Mouse (Mus musculus): ENCODE measurements around the gene Nudcd3. TPM values are rescaled to one million over a fixed set of nuclear protein-coding genes. Genes with fewer than 3 reads are reported as not detected.

The Nudcd3 gene
- polyA plus RNA-seq, 1 experiment from 2014 or later = 17.2 TPM

DNA sequence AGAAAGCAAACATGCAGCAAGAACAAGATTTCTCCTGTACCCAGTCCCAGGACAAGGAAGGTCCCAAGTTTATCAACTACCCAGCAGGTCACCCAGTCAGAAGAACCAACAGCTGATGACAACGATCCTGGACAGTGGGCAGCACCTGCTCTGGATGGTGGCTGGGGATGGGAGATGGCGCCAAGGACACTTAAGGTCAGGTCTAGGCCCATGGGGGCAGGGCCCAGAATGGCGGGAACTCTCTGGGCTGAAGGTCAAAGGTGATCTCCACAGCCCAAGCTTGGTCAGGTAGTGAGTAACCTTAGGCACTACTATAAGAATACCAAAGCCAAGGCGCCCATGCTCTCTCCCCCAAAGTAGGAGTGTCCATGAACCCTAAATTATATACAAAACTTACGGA, 138.3 kb downstream of the Nudcd3 start:
- WGBS = 78% methylated on average over 5 of the region's 5 CpGs
- no peaks in the 10 kb centered on the region for H3K4me1 ChIP-seq (replicated peaks; ENCODE audit: control insufficient read depth, insufficient read depth, low read length)
- no peak overlapping the region for H3K4me3 ChIP-seq (ENCODE audit: low read depth, low read length)
- H3K4me2 ChIP-seq (replicated peaks; ENCODE audit: low read depth) = no peak overlapping the region
- peaks cover 43% of the 10 kb centered on the region for H3K27me3 ChIP-seq (replicated peaks; ENCODE audit: control insufficient read depth, insufficient read depth, low read length)
- H3K36me3 ChIP-seq (ENCODE audit: control insufficient read depth, insufficient read depth) = no peaks in the 10 kb centered on the region
- ATAC-seq = no peak
- TF ChIP-seq CTCF (IDR thresholded peaks at IDR 0.05; ENCODE audit: low read depth) = no peak
- no peak overlapping the region for H3K27ac ChIP-seq (ENCODE audit: low read depth, low read length)
- H3K9ac ChIP-seq (ENCODE audit: low read depth, low read length) = no peak overlapping the region
- H3K9me3 ChIP-seq (ENCODE audit: control insufficient read depth) = no peaks in the 10 kb centered on the region

DNA sequence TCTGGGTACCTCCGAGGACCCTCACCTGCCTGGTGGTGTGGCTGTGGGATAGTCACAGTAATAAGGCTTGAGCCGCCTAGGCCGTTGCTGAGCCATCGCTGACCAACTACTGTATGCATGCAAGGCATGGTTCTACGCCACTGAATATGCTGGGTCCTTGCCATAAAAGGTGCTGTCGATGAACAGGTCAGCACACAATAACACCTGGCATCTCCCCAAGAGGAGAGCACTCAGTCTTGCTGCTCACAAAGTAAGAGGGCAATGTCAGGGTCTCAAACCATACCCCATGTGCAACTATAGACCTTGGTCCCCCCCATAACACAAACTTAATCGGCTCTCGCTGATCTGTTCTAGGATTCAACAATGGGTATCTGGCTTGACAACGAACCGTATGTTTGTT, 141.1 kb downstream of the Nudcd3 start:
- WGBS = 94% methylated on average over 10 of the region's 10 CpGs
- H3K27me3 ChIP-seq (replicated peaks; ENCODE audit: control insufficient read depth, insufficient read depth, low read length) = peaks cover 15% of the 10 kb centered on the region; the same call in 1 of the 2 replicates
- H3K27ac ChIP-seq (ENCODE audit: low read depth, low read length) = no peak overlapping the region
- no peaks in the 10 kb centered on the region for H3K4me1 ChIP-seq (replicated peaks; ENCODE audit: control insufficient read depth, insufficient read depth, low read length)
- ATAC-seq = no peak
- H3K4me2 ChIP-seq (replicated peaks; ENCODE audit: low read depth) = no peak overlapping the region
- H3K9me3 ChIP-seq (ENCODE audit: control insufficient read depth) = no peaks in the 10 kb centered on the region
- no peak overlapping the region for H3K9ac ChIP-seq (ENCODE audit: low read depth, low read length)
- H3K4me3 ChIP-seq (ENCODE audit: low read depth, low read length) = no peak overlapping the region
- H3K36me3 ChIP-seq (ENCODE audit: control insufficient read depth, insufficient read depth) = no peaks in the 10 kb centered on the region
- TF ChIP-seq CTCF (IDR thresholded peaks at IDR 0.05; ENCODE audit: low read depth) = no peak

Other genes with a start within 250 kb of the Nudcd3 start
- 50.9 and 53.8 TPM in 2 replicates for gene Ykt6, start 244.7 kb downstream of the Nudcd3 start, polyA plus RNA-seq (2015; fragmentation: Nextera tagmentation; extraction: Ambion mirVana)
- gene Camk2b, start 134.1 kb downstream of the Nudcd3 start, polyA plus RNA-seq (2015; fragmentation: Nextera tagmentation; extraction: Ambion mirVana) = 11.9 and 12.1 TPM in 2 replicates
- 0.41 and 0.74 TPM in 2 replicates for gene A730071L15Rik, start 386 bp downstream of the Nudcd3 start, polyA plus RNA-seq (2015; fragmentation: Nextera tagmentation; extraction: Ambion mirVana)
- gene Npc1l1, start 29.7 kb upstream of the Nudcd3 start, polyA plus RNA-seq (2015; fragmentation: Nextera tagmentation; extraction: Ambion mirVana) = 70.7 and 75.4 TPM in 2 replicates
- 36.3 and 39.7 TPM in 2 replicates for gene Ddx56, start 67.4 kb upstream of the Nudcd3 start, polyA plus RNA-seq (2015; fragmentation: Nextera tagmentation; extraction: Ambion mirVana)
- gene Tmed4, start 74.5 kb upstream of the Nudcd3 start, polyA plus RNA-seq (2015; fragmentation: Nextera tagmentation; extraction: Ambion mirVana) = 198 and 203 TPM in 2 replicates
- 141 and 148 TPM in 2 replicates for gene Ogdh, start 91.2 kb upstream of the Nudcd3 start, polyA plus RNA-seq (2015; fragmentation: Nextera tagmentation; extraction: Ambion mirVana)
- 7.8 and 8.0 TPM in 2 replicates for gene Zmiz2, start 188.7 kb upstream of the Nudcd3 start, polyA plus RNA-seq (2015; fragmentation: Nextera tagmentation; extraction: Ambion mirVana)
- gene Ppia, start 215.0 kb upstream of the Nudcd3 start, polyA plus RNA-seq (2015; fragmentation: Nextera tagmentation; extraction: Ambion mirVana) = 3,711 and 4,178 TPM in 2 replicates
- gene H2afv, start 244.0 kb upstream of the Nudcd3 start, polyA plus RNA-seq (2015; fragmentation: Nextera tagmentation; extraction: Ambion mirVana) = 343 and 346 TPM in 2 replicates

All from intestine, postnatal 0 days (tissue).